ENCODE assay signal across 17 mouse cellular contexts in genomic region chr10:59481381-59481780, GRCm38 (mm10). TPM values are rescaled to one million over a fixed set of nuclear protein-coding genes. Genes with fewer than 3 reads are reported as not detected.
"Had no signal": no experiment of that assay in that cellular context is flagged by ENCODE, and none has a peak within 500 bp of the region (broad histone marks: within the 10 kb centered on the region; RNA-seq: fewer than 3 reads in every experiment).

No protein-coding gene starts in this region.

- ATAC-seq: liver, embryonic 12.5 days; liver, postnatal 0 days; lung, postnatal 0 days; midbrain, embryonic 13.5 days; midbrain, embryonic 15.5 days; midbrain, embryonic 16.5 days had no signal

- DNase-seq: left cerebral cortex, postnatal 4 days; liver; liver, embryonic 13.5 days; liver, postnatal 0 days; lung, adult 18-20 months; lung, adult 2 months; lung, embryonic 14.5 days; lung, postnatal 10 days; lung, postnatal 14 days; lung, postnatal 36 days; lung, postnatal 4 days; midbrain, embryonic 14.5 days had no signal

RNA-seq across cellular contexts. Expression of gene Oit3, which starts 39.8 kb away (rescaled TPM):
- polyA plus RNA-seq: midbrain, embryonic 16.5 days had no signal
